Mouse (Mus musculus) lung, postnatal 0 days (tissue): ENCODE data around the gene Rpl34. TPM values are rescaled to one million over a fixed set of nuclear protein-coding genes. Genes with fewer than 3 reads are reported as not detected.
A peak's percentile ranks its signal among the peaks of the same experiment; 100 is the strongest.

Experiments
- ATAC-seq: fragments of 200-750 bp; cut with Nextera tagmentation; 2 replicates; pipeline ENCODE4 v1.8.0; 2017; ENCODE audit warnings: moderate library complexity
- DNase-seq: peaks from one replicate; pipeline ENCODE4 v3.0.0-alpha.2; 2016; ENCODE audit warnings: low spot score
- H3K27ac ChIP-seq: fragments of 300-500 bp; sonication (generic); 2 replicates; pipeline ENCODE4 v1.5.1; 2014; ENCODE audit warnings: antibody characterized with exemption, mild to moderate bottlenecking, low read length, mixed read lengths
- H3K27me3 ChIP-seq: fragments of 300-500 bp; sonication (generic); replicated peaks from 2 replicates; pipeline ENCODE4 v1.6.1; 2014; ENCODE audit warnings: low read length, mixed read lengths; ENCODE audit not compliant: insufficient read depth
- H3K36me3 ChIP-seq: fragments of 300-500 bp; sonication (generic); 2 replicates; pipeline ENCODE4 v1.6.1; 2014; ENCODE audit warnings: low read length, mixed read lengths; ENCODE audit not compliant: insufficient read depth
- H3K4me1 ChIP-seq: fragments of 300-500 bp; sonication (generic); 2 replicates; pipeline ENCODE4 v1.6.1; 2014; ENCODE audit warnings: antibody characterized with exemption, low read depth, low read length, mixed read lengths; ENCODE audit not compliant: insufficient read depth
- H3K4me2 ChIP-seq: fragments of 300-500 bp; sonication (generic); replicated peaks from 2 replicates; pipeline ENCODE4 v1.6.1; 2014; ENCODE audit warnings: low read depth, mild to moderate bottlenecking, low read length, moderate library complexity, mixed read lengths
- H3K4me3 ChIP-seq: fragments of 300-500 bp; sonication (generic); 2 replicates; pipeline ENCODE4 v1.5.1; 2014; ENCODE audit warnings: low read depth, low read length
- H3K9ac ChIP-seq: fragments of 300-500 bp; sonication (generic); replicated peaks from 2 replicates; pipeline ENCODE4 v1.6.1; 2014; ENCODE audit warnings: low read depth, mild to moderate bottlenecking
- H3K9me3 ChIP-seq: fragments of 300-500 bp; sonication (generic); 2 replicates; pipeline ENCODE4 v1.6.1; 2016; ENCODE audit warnings: low read length, mixed read lengths
- CTCF ChIP-seq: IDR thresholded peaks from 2 replicates; pipeline ENCODE4 v1.5.1; 2016; ENCODE audit warnings: antibody characterized with exemption, mild to moderate bottlenecking
- EP300 ChIP-seq: IDR thresholded peaks from 2 replicates; pipeline ENCODE4 v1.6.1; 2016; ENCODE audit warnings: antibody characterized with exemption, mild to moderate bottlenecking, control low read depth
- WGBS: fragments of 180-500 bp; shearing (Covaris S2); extraction: QIAGEN DNeasy Blood & Tissue Kit; methylation state at CpG from one replicate; pipeline ENCODE4 v1.1.7; 2014; 5-methylcytosine and 5-hydroxymethylcytosine counted together
- polyA plus RNA-seq: library from polyadenylated mRNA; unstranded; fragments of >200 nt; fragmentation: Nextera tagmentation; extraction: Ambion mirVana; gene quantifications from 2 replicates; pipeline ENCODE4 v1.2.1, GENCODE M21; 2015

Rpl34 gene
- polyA plus RNA-seq, 1 experiment from 2014 or later: 839 TPM

GRCm38 (mm10) chr3:130714775-130715568, 15.2 kb downstream of the Rpl34 start:
- Histone ChIP-seq H3K4me2 (peak overlapping the region; percentile 53), H3K4me3 (peak overlapping the region; percentile 45), H3K9me3 (no peaks in the 10 kb centered on the region), H3K4me1 (no peaks in the 10 kb centered on the region), H3K9ac (no peak overlapping the region), H3K27me3 (no peaks in the 10 kb centered on the region), H3K27ac (no peak overlapping the region), H3K36me3 (no peaks in the 10 kb centered on the region)
- peak; percentile 80 for TF ChIP-seq CTCF
- TF ChIP-seq EP300: no peak; the same call in 1 of the 2 replicates
- 10% methylated on average over 22 of the region's 22 CpGs for WGBS
- DNase-seq (peak; percentile 93), ATAC-seq (peak; percentile 47)

GRCm38 (mm10) chr3:130712891-130713290, 17.3 kb downstream of the Rpl34 start:
- 19% methylated on average over 6 of the region's 6 CpGs for WGBS
- no peak for TF ChIP-seq CTCF
- 0 out of 2 replicates have a peak, but pooled peaks have one; percentile 19 for TF ChIP-seq EP300

GRCm38 (mm10) chr3:130710103-130710502, 20.1 kb downstream of the Rpl34 start:
- Histone ChIP-seq H3K27ac (no peak overlapping the region), H3K36me3 (no peaks in the 10 kb centered on the region), H3K4me2 (0 out of 2 replicates have a peak overlapping the region, but pooled peaks have one; percentile 8), H3K4me3 (no peak overlapping the region), H3K27me3 (no peaks in the 10 kb centered on the region), H3K4me1 (0 out of 2 replicates have a peak, but pooled peaks cover 9% of the 10 kb centered on the region), H3K9ac (no peak overlapping the region), H3K9me3 (no peaks in the 10 kb centered on the region)
- ATAC-seq (no peak), DNase-seq (no peak)
- WGBS: 55% methylated on average over 7 of the region's 7 CpGs
- no peak for TF ChIP-seq EP300
- no peak for TF ChIP-seq CTCF

More at GRCm38 (mm10) chr3:130712891-130713290, 17.3 kb downstream of the Rpl34 start:
- ATAC-seq (no peak), DNase-seq (peak; percentile 25)
- H3K9me3 ChIP-seq: no peaks in the 10 kb centered on the region
- H3K36me3 ChIP-seq: no peaks in the 10 kb centered on the region
- no peak overlapping the region for H3K4me3 ChIP-seq
- H3K27me3 ChIP-seq: no peaks in the 10 kb centered on the region
- no peak overlapping the region for H3K9ac ChIP-seq
- H3K27ac ChIP-seq: no peak overlapping the region
- 0 out of 2 replicates have a peak, but pooled peaks cover 4% of the 10 kb centered on the region for H3K4me1 ChIP-seq
- no peak overlapping the region for H3K4me2 ChIP-seq

- WGBS: under 1% methylated on average over 45 of the region's 45 CpGs
- H3K4me1 ChIP-seq: 0 out of 2 replicates have a peak, but pooled peaks cover 9% of the 10 kb centered on the region
- no peaks in the 10 kb centered on the region for H3K27me3 ChIP-seq
- H3K36me3 ChIP-seq: no peaks in the 10 kb centered on the region
- TF ChIP-seq CTCF: no peak
- peak; percentile 100 for TF ChIP-seq EP300
- peak within 1 kb of the TSS; percentile 85 for H3K9ac ChIP-seq
- H3K9me3 ChIP-seq: no peaks in the 10 kb centered on the region
- H3K27ac ChIP-seq: peak within 1 kb of the TSS; percentile 80
- peak within 1 kb of the TSS; percentile 91 for H3K4me3 ChIP-seq
- DNase-seq (peak; percentile 99), ATAC-seq (peak; percentile 98)
- peak within 1 kb of the TSS; percentile 70 for H3K4me2 ChIP-seq
These were observed 21.0 kb downstream of the Rpl34 start, which contains the start of gene Ostc for GRCm38 (mm10) chr3:130708967-130709924. Gene Ostc, minus strand, starts transcription at chr3:130709444.

GRCm38 (mm10) chr3:130708529-130708928, 21.7 kb downstream of the Rpl34 start:
- peak overlapping the region; percentile 85 for H3K9ac ChIP-seq
- H3K27ac ChIP-seq: peak overlapping the region; percentile 80
- no peaks in the 10 kb centered on the region for H3K36me3 ChIP-seq
- WGBS: 0% methylated on average over 5 of the region's 5 CpGs
- DNase-seq (peak; percentile 57), ATAC-seq (no peak)
- H3K9me3 ChIP-seq: no peaks in the 10 kb centered on the region
- TF ChIP-seq CTCF (no peak), EP300 (no peak)
- 0 out of 2 replicates have a peak, but pooled peaks cover 9% of the 10 kb centered on the region for H3K4me1 ChIP-seq
- H3K27me3 ChIP-seq: no peaks in the 10 kb centered on the region
- H3K4me3 ChIP-seq: peak overlapping the region; percentile 91
- peak overlapping the region; percentile 70 for H3K4me2 ChIP-seq

GRCm38 (mm10) chr3:130702289-130702688, 27.9 kb downstream of the Rpl34 start:
- WGBS: 83% methylated on average over 6 of the region's 6 CpGs
- Histone ChIP-seq H3K4me2 (no peak overlapping the region), H3K4me3 (no peak overlapping the region), H3K4me1 (no peaks in the 10 kb centered on the region), H3K27ac (no peak overlapping the region), H3K27me3 (no peaks in the 10 kb centered on the region), H3K9ac (no peak overlapping the region), H3K36me3 (peaks cover 11% of the 10 kb centered on the region), H3K9me3 (no peaks in the 10 kb centered on the region)
- TF ChIP-seq EP300: no peak
- TF ChIP-seq CTCF: no peak
- DNase-seq (no peak), ATAC-seq (no peak)
